Mouse (Mus musculus): ENCODE results near the gene 1700061G19Rik.

DNA sequence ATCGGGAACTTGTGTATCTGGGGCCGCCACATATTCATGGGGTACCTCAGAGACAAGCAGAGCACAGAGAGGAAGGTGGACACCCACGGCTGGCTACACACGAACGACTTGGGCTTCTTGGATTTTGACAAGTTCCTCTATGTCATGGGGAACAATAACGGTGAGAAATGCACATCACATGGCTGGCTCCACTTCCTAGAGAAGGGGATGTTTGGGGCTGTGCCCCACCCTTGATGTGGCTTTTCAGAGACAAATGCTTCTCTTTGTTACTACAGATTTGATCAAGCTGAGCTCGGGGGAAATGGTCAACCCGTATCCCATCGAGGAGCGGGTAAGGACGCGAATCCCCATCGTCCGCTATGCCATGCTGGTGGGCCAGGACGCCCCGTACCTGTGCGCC is 9.5 kb downstream of the 1700061G19Rik start:
- TF ChIP-seq ETS1 (conservative IDR thresholded peaks at IDR 0.05; ENCODE audit: low read depth, low read length) (no peak), CTCF (conservative IDR thresholded peaks at IDR 0.05 in 1 of 2, IDR thresholded peaks at IDR 0.05 in 1 of 2; ENCODE audit: low read depth in 2 of 2, low read length in 2 of 2) (no peak), RCOR1 (conservative IDR thresholded peaks at IDR 0.05; ENCODE audit: low read depth, low read length) (no peak), POLR2AphosphoS2 (IDR thresholded peaks at IDR 0.05; ENCODE audit: low read depth, low read length) (no peak), RAD21 (IDR thresholded peaks at IDR 0.05; ENCODE audit: low read depth, low read length) (no peak), NRF1 (IDR thresholded peaks at IDR 0.05; ENCODE audit: low read depth, low read length) (no peak), MYC (IDR thresholded peaks at IDR 0.05; ENCODE audit: low read depth, low read length) (no peak), POLR2A (IDR thresholded peaks at IDR 0.05; ENCODE audit: low read depth, low read length) (no peak), GABPA (IDR thresholded peaks at IDR 0.05; ENCODE audit: insufficient replicate concordance, low read depth, low read length) (no peak), EP300 (IDR thresholded peaks at IDR 0.05; ENCODE audit: low read length) (no peak), ELF1 (IDR thresholded peaks at IDR 0.05; ENCODE audit: low read depth, low read length) (no peak), JUN (IDR thresholded peaks at IDR 0.05; ENCODE audit: insufficient read depth, low read depth, low read length) (no peak), USF2 (conservative IDR thresholded peaks at IDR 0.05; ENCODE audit: low read depth, low read length) (no peak), ZMIZ1 (IDR thresholded peaks at IDR 0.05; ENCODE audit: low read depth, low read length) (no peak)

Data from CH12.LX (cell line).